Mouse (Mus musculus) midbrain, postnatal 0 days (tissue): ENCODE data around the gene Gprc6a. TPM values are rescaled to one million over a fixed set of nuclear protein-coding genes. Genes with fewer than 3 reads are reported as not detected.

Source experiments
- ATAC-seq: fragments of 200-750 bp; cut with Nextera tagmentation; 2 replicates; pipeline ENCODE4 v1.8.0; 2017; ENCODE audit warnings: moderate number of reproducible peaks, mild to moderate bottlenecking, moderate TSS enrichment, moderate library complexity; ENCODE audit not compliant: low FRiP score
- DNase-seq: peaks from one replicate; pipeline ENCODE4 v3.0.0-alpha.2; 2015; ENCODE audit warnings: low spot score
- H3K27ac ChIP-seq: fragments of 300-500 bp; sonication (generic); 2 replicates; pipeline ENCODE4 v1.5.1; 2014; ENCODE audit warnings: low read depth, mild to moderate bottlenecking, low read length, mixed read lengths
- H3K27me3 ChIP-seq: fragments of 300-500 bp; sonication (generic); 2 replicates; pipeline ENCODE4 v1.6.1; 2014; ENCODE audit warnings: low read length, control low read depth, mixed read lengths; ENCODE audit not compliant: insufficient read depth
- H3K36me3 ChIP-seq: fragments of 300-500 bp; sonication (generic); 2 replicates; pipeline ENCODE4 v1.6.1; 2014; ENCODE audit warnings: low read length, control low read depth, mixed read lengths; ENCODE audit not compliant: insufficient read depth
- H3K4me1 ChIP-seq: fragments of 300-500 bp; sonication (generic); 2 replicates; pipeline ENCODE4 v1.6.1; 2014; ENCODE audit warnings: mild to moderate bottlenecking, control low read depth, antibody characterized with exemption, low read length, mixed read lengths; ENCODE audit not compliant: insufficient read depth
- H3K4me2 ChIP-seq: fragments of 300-500 bp; sonication (generic); 2 replicates; pipeline ENCODE4 v1.6.1; 2014; ENCODE audit warnings: low read depth, mild to moderate bottlenecking, low read length, mixed read lengths; ENCODE audit not compliant: poor library complexity, severe bottlenecking
- H3K4me3 ChIP-seq: fragments of 300-500 bp; sonication (generic); 2 replicates; pipeline ENCODE4 v1.5.1; 2014; ENCODE audit warnings: low read depth, mild to moderate bottlenecking, low read length, moderate library complexity
- H3K9ac ChIP-seq: fragments of 300-500 bp; sonication (generic); replicated peaks from 2 replicates; pipeline ENCODE4 v1.6.1; 2014; ENCODE audit warnings: mild to moderate bottlenecking, low read length, moderate library complexity, mixed read lengths; ENCODE audit not compliant: poor library complexity, severe bottlenecking
- H3K9me3 ChIP-seq: fragments of 300-500 bp; sonication (generic); 2 replicates; pipeline ENCODE4 v1.6.1; 2016; ENCODE audit warnings: low read length, control low read depth
- CTCF ChIP-seq: IDR thresholded peaks from 2 replicates; pipeline ENCODE4 v1.5.1; 2016; ENCODE audit warnings: antibody characterized with exemption, mild to moderate bottlenecking
- WGBS: fragments of 180-500 bp; shearing (Covaris S2); extraction: QIAGEN DNeasy Blood & Tissue Kit; methylation state at CpG from one replicate; pipeline ENCODE4 v1.1.7; 2014; 5-methylcytosine and 5-hydroxymethylcytosine counted together
- polyA plus RNA-seq: library from polyadenylated mRNA; unstranded; fragments of >200 nt; fragmentation: Nextera tagmentation; extraction: Ambion mirVana; gene quantifications from 2 replicates; pipeline ENCODE4 v1.2.1, GENCODE M21; 2015
- total RNA-seq: library from RNA; depleted of rRNA; stranded (reverse); fragments of >200 nt; gene quantifications from 2 replicates; pipeline ENCODE4 v1.2.3, GENCODE M21; 2014; rRNA removed

The Gprc6a gene
- total and polyA plus RNA-seq, 2 experiments from 2014 or later = not detected

GRCm38 (mm10) chr10:51571225-51571996, 59.9 kb downstream of the Gprc6a start:
- Histone ChIP-seq H3K4me3 (no peak overlapping the region), H3K9ac (no peak overlapping the region), H3K36me3 (no peaks in the 10 kb centered on the region), H3K4me2 (no peak overlapping the region), H3K9me3 (no peaks in the 10 kb centered on the region), H3K27me3 (no peaks in the 10 kb centered on the region), H3K4me1 (no peaks in the 10 kb centered on the region), H3K27ac (no peak overlapping the region)
- DNase-seq (no peak), ATAC-seq (no peak)
- WGBS = 85% methylated on average over 9 of the region's 9 CpGs
- TF ChIP-seq CTCF = no peak

Other genes with a start within 250 kb of the Gprc6a start
- gene Gm49339, start 150.8 kb downstream of the Gprc6a start, total RNA-seq = 0.88 TPM in 1 of 2 replicates, not detected in the other
- gene Gm49339, start 150.8 kb downstream of the Gprc6a start, polyA plus RNA-seq = not detected in 2 replicates
- gene Lilr4b, start 150.8 kb downstream of the Gprc6a start, total RNA-seq = 0.05 and 0.47 TPM in 2 replicates
- 0.29 and 0.31 TPM in 2 replicates for gene Lilr4b, start 150.8 kb downstream of the Gprc6a start, polyA plus RNA-seq
- 0.60 and 1.7 TPM in 2 replicates for gene Lilrb4a, start 140.5 kb downstream of the Gprc6a start, total RNA-seq
- gene Lilrb4a, start 140.5 kb downstream of the Gprc6a start, polyA plus RNA-seq = 1.1 and 1.3 TPM in 2 replicates
- not detected in 2 replicates for gene Fam162b, start 40.9 kb downstream of the Gprc6a start, total RNA-seq
- 0.93 and 1.8 TPM in 2 replicates for gene Fam162b, start 40.9 kb downstream of the Gprc6a start, polyA plus RNA-seq
- gene Rfx6, start 46.3 kb upstream of the Gprc6a start, total RNA-seq = not detected in 2 replicates
- not detected in 2 replicates for gene Rfx6, start 46.3 kb upstream of the Gprc6a start, polyA plus RNA-seq